Mouse (Mus musculus): ENCODE results near the gene Akr7a5. TPM values are rescaled to one million over a fixed set of nuclear protein-coding genes. Genes with fewer than 3 reads are reported as not detected.

The Akr7a5 gene
- polyA plus RNA-seq, 1 experiment = 29.5 TPM

- TF ChIP-seq POLR2A (IDR thresholded peaks at IDR 0.05; ENCODE audit: control insufficient read depth, extremely low read depth, insufficient read depth, low read length, poor library complexity) (no peak), CTCF (IDR thresholded peaks at IDR 0.05; ENCODE audit: borderline replicate concordance, control insufficient read depth, extremely low read depth, insufficient read depth, low read length, poor library complexity) (no peak)
- no peaks in the 10 kb centered on the region for H3K27me3 ChIP-seq (ENCODE audit: control insufficient read depth, insufficient read depth, low read length)
- DNase-seq = no peak
- no peak overlapping the region for H3K4me3 ChIP-seq (ENCODE audit: control insufficient read depth, insufficient read depth, low read length)
- no peaks in the 10 kb centered on the region; the same call in 1 of the 2 replicates for H3K4me1 ChIP-seq (replicated peaks; ENCODE audit: control insufficient read depth, insufficient read depth, low read length)
- H3K36me3 ChIP-seq (ENCODE audit: control insufficient read depth, insufficient read depth, low read length) = no peaks in the 10 kb centered on the region
- H3K27ac ChIP-seq (ENCODE audit: control insufficient read depth, insufficient read depth, low read length) = no peak overlapping the region
- WGBS = 70% methylated on average over 33 of the region's 33 CpGs
Observed at GRCm38 (mm10) chr4:139338145-139338544, 27.6 kb downstream of the Akr7a5 start.

GRCm38 (mm10) chr4:139340835-139341234, 30.3 kb downstream of the Akr7a5 start:
- Histone ChIP-seq H3K4me1 (replicated peaks; ENCODE audit: control insufficient read depth, insufficient read depth, low read length) (no peaks in the 10 kb centered on the region; the same call in 1 of the 2 replicates), H3K36me3 (ENCODE audit: control insufficient read depth, insufficient read depth, low read length) (no peaks in the 10 kb centered on the region), H3K27ac (ENCODE audit: control insufficient read depth, insufficient read depth, low read length) (no peak overlapping the region), H3K27me3 (ENCODE audit: control insufficient read depth, insufficient read depth, low read length) (no peaks in the 10 kb centered on the region), H3K4me3 (ENCODE audit: control insufficient read depth, insufficient read depth, low read length) (no peak overlapping the region)
- 82% methylated on average over 4 of the region's 4 CpGs for WGBS
- TF ChIP-seq POLR2A (IDR thresholded peaks at IDR 0.05; ENCODE audit: control insufficient read depth, extremely low read depth, insufficient read depth, low read length, poor library complexity) = no peak
- no peak for DNase-seq

- TF ChIP-seq POLR2A (IDR thresholded peaks at IDR 0.05; ENCODE audit: control insufficient read depth, extremely low read depth, insufficient read depth, low read length, poor library complexity) (no peak), CTCF (IDR thresholded peaks at IDR 0.05; ENCODE audit: borderline replicate concordance, control insufficient read depth, extremely low read depth, insufficient read depth, low read length, poor library complexity) (no peak)
- 95% methylated on average over 7 of the region's 7 CpGs for WGBS
- Histone ChIP-seq H3K36me3 (ENCODE audit: control insufficient read depth, insufficient read depth, low read length) (peaks cover 5% of the 10 kb centered on the region; the same call in 1 of the 2 replicates), H3K27me3 (ENCODE audit: control insufficient read depth, insufficient read depth, low read length) (no peaks in the 10 kb centered on the region), H3K4me1 (replicated peaks; ENCODE audit: control insufficient read depth, insufficient read depth, low read length) (no peaks in the 10 kb centered on the region; the same call in 1 of the 2 replicates), H3K27ac (ENCODE audit: control insufficient read depth, insufficient read depth, low read length) (no peak overlapping the region), H3K4me3 (ENCODE audit: control insufficient read depth, insufficient read depth, low read length) (no peak overlapping the region)
- no peak for DNase-seq
Observed at GRCm38 (mm10) chr4:139341556-139342233, 31.2 kb downstream of the Akr7a5 start.

DNA sequence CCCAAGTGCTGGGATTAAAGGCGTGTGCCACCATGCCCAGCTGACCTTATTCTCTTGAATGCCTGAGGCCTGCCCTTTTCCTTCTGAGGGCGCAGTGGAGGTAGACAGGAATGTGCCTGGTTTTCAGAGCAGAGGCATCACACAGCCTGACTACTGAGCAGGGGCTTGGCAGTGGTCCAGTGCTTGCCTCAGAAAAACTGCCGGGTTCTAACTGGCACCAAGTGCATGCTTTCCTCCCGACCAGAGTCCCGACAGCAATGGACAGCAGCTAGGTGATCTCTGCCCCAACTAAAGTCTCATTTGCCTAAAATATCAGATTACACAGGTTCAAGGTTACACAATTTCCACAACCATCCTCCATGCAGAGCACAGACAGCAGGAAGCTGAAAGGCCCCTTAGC, 33.2 kb downstream of the Akr7a5 start:
- no peaks in the 10 kb centered on the region for H3K27me3 ChIP-seq (ENCODE audit: control insufficient read depth, insufficient read depth, low read length)
- H3K27ac ChIP-seq (ENCODE audit: control insufficient read depth, insufficient read depth, low read length) = no peak overlapping the region
- no peak overlapping the region for H3K4me3 ChIP-seq (ENCODE audit: control insufficient read depth, insufficient read depth, low read length)
- no peaks in the 10 kb centered on the region for H3K4me1 ChIP-seq (replicated peaks; ENCODE audit: control insufficient read depth, insufficient read depth, low read length)
- peaks cover 19% of the 10 kb centered on the region; the same call in 1 of the 2 replicates for H3K36me3 ChIP-seq (ENCODE audit: control insufficient read depth, insufficient read depth, low read length)
- WGBS = 77% methylated on average over 5 of the region's 5 CpGs
- TF ChIP-seq POLR2A (IDR thresholded peaks at IDR 0.05; ENCODE audit: control insufficient read depth, extremely low read depth, insufficient read depth, low read length, poor library complexity) = no peak
- TF ChIP-seq CTCF (IDR thresholded peaks at IDR 0.05; ENCODE audit: borderline replicate concordance, control insufficient read depth, extremely low read depth, insufficient read depth, low read length, poor library complexity) = no peak
- DNase-seq = no peak

DNA sequence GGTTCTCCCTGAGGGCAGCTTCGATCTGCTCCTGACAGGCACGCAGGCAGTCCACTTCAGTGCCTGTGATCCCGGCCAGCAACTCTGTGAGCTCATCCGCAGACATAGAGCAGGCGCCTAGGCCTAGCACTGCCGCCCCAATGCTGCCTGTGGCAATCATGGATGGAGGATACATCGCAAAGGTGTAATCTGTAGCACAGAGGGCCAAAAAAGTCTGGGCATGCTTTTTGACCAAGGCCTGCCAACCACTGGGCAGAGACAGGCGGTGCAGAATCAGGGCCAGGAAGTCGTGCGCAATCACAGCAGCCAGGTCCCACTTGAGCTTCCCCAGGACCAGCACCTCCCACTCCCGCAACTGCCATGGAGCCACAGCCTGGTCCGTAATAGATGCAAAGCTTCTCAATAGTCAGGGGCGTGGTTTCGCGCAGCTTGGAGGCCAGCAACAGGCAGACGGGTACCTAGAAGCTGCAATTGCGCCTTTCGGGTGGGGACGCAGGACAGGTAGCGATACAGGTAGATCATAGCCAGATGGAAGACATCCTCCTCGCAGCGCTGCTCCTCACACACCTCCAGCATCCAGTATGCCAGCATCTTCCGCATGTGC, 35.0 kb downstream of the Akr7a5 start:
- Histone ChIP-seq H3K4me1 (replicated peaks; ENCODE audit: control insufficient read depth, insufficient read depth, low read length) (no peaks in the 10 kb centered on the region), H3K36me3 (ENCODE audit: control insufficient read depth, insufficient read depth, low read length) (peaks cover 24% of the 10 kb centered on the region), H3K27me3 (ENCODE audit: control insufficient read depth, insufficient read depth, low read length) (no peaks in the 10 kb centered on the region), H3K27ac (ENCODE audit: control insufficient read depth, insufficient read depth, low read length) (no peak overlapping the region), H3K4me3 (ENCODE audit: control insufficient read depth, insufficient read depth, low read length) (no peak overlapping the region)
- DNase-seq = no peak
- TF ChIP-seq CTCF (IDR thresholded peaks at IDR 0.05; ENCODE audit: borderline replicate concordance, control insufficient read depth, extremely low read depth, insufficient read depth, low read length, poor library complexity) = no peak
- TF ChIP-seq POLR2A (IDR thresholded peaks at IDR 0.05; ENCODE audit: control insufficient read depth, extremely low read depth, insufficient read depth, low read length, poor library complexity) = no peak
- 96% methylated on average over 23 of the region's 23 CpGs for WGBS

- no peak for TF ChIP-seq POLR2A (IDR thresholded peaks at IDR 0.05; ENCODE audit: control insufficient read depth, extremely low read depth, insufficient read depth, low read length, poor library complexity)
- no peak; the same call in 1 of the 2 replicates for TF ChIP-seq CTCF (IDR thresholded peaks at IDR 0.05; ENCODE audit: borderline replicate concordance, control insufficient read depth, extremely low read depth, insufficient read depth, low read length, poor library complexity)
- Histone ChIP-seq H3K4me3 (ENCODE audit: control insufficient read depth, insufficient read depth, low read length) (peak within 1 kb of the TSS; percentile 69), H3K27me3 (ENCODE audit: control insufficient read depth, insufficient read depth, low read length) (no peaks in the 10 kb centered on the region), H3K4me1 (replicated peaks; ENCODE audit: control insufficient read depth, insufficient read depth, low read length) (peaks cover 15% of the 10 kb centered on the region), H3K36me3 (ENCODE audit: control insufficient read depth, insufficient read depth, low read length) (peaks cover 15% of the 10 kb centered on the region), H3K27ac (ENCODE audit: control insufficient read depth, insufficient read depth, low read length) (no peak within 1 kb of the TSS)
- WGBS = under 1% methylated on average over 64 of the region's 64 CpGs
- DNase-seq = peak; percentile 85
Observed at GRCm38 (mm10) chr4:139351931-139352711, 41.6 kb downstream of the Akr7a5 start, which contains the start of the genes Mrto4, Emc1 and Ubr4. TSS of gene Mrto4 (minus strand) at chr4:139352576. TSS of gene Emc1 (plus strand) at chr4:139352587. TSS of gene Ubr4 (plus strand) at chr4:139352609.
